ENCODE assay signal across 8 mouse cellular contexts in the genomic region with DNA sequence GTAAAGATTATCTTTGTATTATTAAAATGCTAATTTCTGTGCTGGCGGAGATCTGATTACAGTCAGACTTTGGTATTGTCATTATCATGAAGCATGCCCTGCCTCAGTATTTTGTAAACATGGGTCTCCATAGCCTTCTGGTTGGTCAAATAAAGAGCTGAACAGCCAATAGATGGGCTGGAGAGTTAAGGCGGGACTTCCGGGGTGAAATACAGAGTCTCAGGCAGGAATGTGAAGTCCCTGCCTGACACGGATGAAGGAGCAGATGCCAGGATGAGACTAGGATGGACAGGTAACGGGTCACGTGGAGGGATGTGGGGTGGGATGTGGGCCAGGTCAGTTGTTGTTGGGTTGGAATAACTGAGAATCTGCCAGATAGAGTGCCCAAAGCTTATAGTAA. TPM values are rescaled to one million over a fixed set of nuclear protein-coding genes. Genes with fewer than 3 reads are reported as not detected.
DNase-seq lines count a peak whose midpoint lies in the region; ATAC-seq and TF ChIP-seq lines count a peak whose summit lies in the region.

Gene Atg4b, plus strand, starts transcription at position 211 of the 400 bp plus-strand sequence.

- TF ChIP-seq POLR2A in thymus, adult 2 months (IDR thresholded peaks at IDR 0.05; ENCODE audit: control insufficient read depth, extremely low read depth, insufficient read depth, low read length, poor library complexity) = no peak

- 96% methylated on average over 6 of the region's 6 CpGs for WGBS in thymus, adult 2 months
- WGBS in embryonic facial prominence, embryonic 13.5 days = 79% methylated on average over 6 of the region's 6 CpGs
- 79% methylated on average over 6 of the region's 6 CpGs for WGBS in heart, embryonic 15.5 days
- WGBS in neural tube, embryonic 12.5 days = 82% methylated on average over 6 of the region's 6 CpGs

- H3K4me1 ChIP-seq in thymus, adult 2 months (replicated peaks; ENCODE audit: control insufficient read depth, insufficient read depth, low read length) = peaks cover 5% of the 10 kb centered on the region
- peaks cover 19% of the 10 kb centered on the region for H3K4me1 ChIP-seq in embryonic facial prominence, embryonic 13.5 days
- H3K4me1 ChIP-seq in heart, embryonic 15.5 days (replicated peaks) = peaks cover 20% of the 10 kb centered on the region
- peaks cover 12% of the 10 kb centered on the region; the same call in 1 of the 2 replicates for H3K4me1 ChIP-seq in neural tube, embryonic 12.5 days

- no peak for DNase-seq in thymus, adult 2 months
- DNase-seq in thymus, postnatal 4 days = no peak
- DNase-seq in left cerebral cortex, postnatal 25 days (ENCODE audit: low spot score in 2 of 2) = no peak
- DNase-seq in urinary bladder, postnatal 4 days (ENCODE audit: low spot score in 2 of 2) = no peak
- DNase-seq in retina, postnatal 1 day = no peak

- no peaks in the 10 kb centered on the region for H3K9me3 ChIP-seq in embryonic facial prominence, embryonic 13.5 days
- H3K9me3 ChIP-seq in heart, embryonic 15.5 days (replicated peaks) = no peaks in the 10 kb centered on the region
- no peaks in the 10 kb centered on the region for H3K9me3 ChIP-seq in neural tube, embryonic 12.5 days

- peaks cover 6% of the 10 kb centered on the region for H3K36me3 ChIP-seq in thymus, adult 2 months (ENCODE audit: control insufficient read depth, insufficient read depth, low read length)
- H3K36me3 ChIP-seq in embryonic facial prominence, embryonic 13.5 days = peaks cover 27% of the 10 kb centered on the region
- H3K36me3 ChIP-seq in heart, embryonic 15.5 days = peaks cover 18% of the 10 kb centered on the region; the same call in 1 of the 2 replicates
- peaks cover 25% of the 10 kb centered on the region for H3K36me3 ChIP-seq in neural tube, embryonic 12.5 days

- TF ChIP-seq CTCF in thymus, adult 2 months (IDR thresholded peaks at IDR 0.05; ENCODE audit: borderline replicate concordance, control insufficient read depth, extremely low read depth, insufficient read depth, low read length, poor library complexity) = no peak

- H3K4me3 ChIP-seq in thymus, adult 2 months (ENCODE audit: control insufficient read depth, insufficient read depth, low read length) = no peak within 1 kb of the TSS
- H3K4me3 ChIP-seq in embryonic facial prominence, embryonic 13.5 days = no peak within 1 kb of the TSS
- no peak within 1 kb of the TSS for H3K4me3 ChIP-seq in heart, embryonic 15.5 days
- H3K4me3 ChIP-seq in neural tube, embryonic 12.5 days = no peak within 1 kb of the TSS

- no peak within 1 kb of the TSS for H3K4me2 ChIP-seq in embryonic facial prominence, embryonic 13.5 days
- no peak within 1 kb of the TSS for H3K4me2 ChIP-seq in heart, embryonic 15.5 days
- H3K4me2 ChIP-seq in neural tube, embryonic 12.5 days (replicated peaks) = no peak within 1 kb of the TSS

- no peak for ATAC-seq in embryonic facial prominence, embryonic 13.5 days (ENCODE audit: insufficient number of reproducible peaks, insufficient read depth, low FRiP score, low TSS enrichment, low read depth)
- ATAC-seq in heart, embryonic 15.5 days (replicated peaks; ENCODE audit: insufficient number of reproducible peaks, insufficient read depth, low FRiP score, low read depth) = no peak
- ATAC-seq in neural tube, embryonic 12.5 days (ENCODE audit: low FRiP score, low read depth) = no peak

- intact Hi-C loops in left cerebral cortex, postnatal 25 days (cut with DNase I) = no loop called here

- no peak within 1 kb of the TSS for H3K9ac ChIP-seq in embryonic facial prominence, embryonic 13.5 days
- no peak within 1 kb of the TSS for H3K9ac ChIP-seq in heart, embryonic 15.5 days
- no peak within 1 kb of the TSS for H3K9ac ChIP-seq in neural tube, embryonic 12.5 days

- no peaks in the 10 kb centered on the region for H3K27me3 ChIP-seq in thymus, adult 2 months (ENCODE audit: control insufficient read depth, insufficient read depth, low read length)
- no peaks in the 10 kb centered on the region for H3K27me3 ChIP-seq in embryonic facial prominence, embryonic 13.5 days
- no peaks in the 10 kb centered on the region for H3K27me3 ChIP-seq in heart, embryonic 15.5 days
- H3K27me3 ChIP-seq in neural tube, embryonic 12.5 days (replicated peaks) = no peaks in the 10 kb centered on the region

- H3K27ac ChIP-seq in thymus, adult 2 months (ENCODE audit: control insufficient read depth, insufficient read depth, low read length) = no peak within 1 kb of the TSS
- no peak within 1 kb of the TSS for H3K27ac ChIP-seq in embryonic facial prominence, embryonic 13.5 days
- H3K27ac ChIP-seq in heart, embryonic 15.5 days = no peak within 1 kb of the TSS
- H3K27ac ChIP-seq in neural tube, embryonic 12.5 days = no peak within 1 kb of the TSS

RNA-seq across cellular contexts. Expression of gene Atg4b, which starts in this region (rescaled TPM):
- polyA plus RNA-seq in thymus, adult 2 months (2012; rRNA removed) = 69.1 and 75.6 TPM in 2 replicates
- polyA plus RNA-seq in embryonic facial prominence, embryonic 13.5 days (2015; fragmentation: Nextera tagmentation; extraction: Ambion mirVana) = 90.4 and 92.3 TPM in 2 replicates
- 56.1 and 57.6 TPM in 2 replicates for polyA plus RNA-seq in heart, embryonic 15.5 days (2015; fragmentation: Nextera tagmentation; extraction: Ambion mirVana)
- 10 to 100 TPM; 73.6 to 79.9 TPM for total RNA-seq in left cerebral cortex, postnatal 25 days (2021)
- polyA plus RNA-seq in neural tube, embryonic 12.5 days (2016; fragmentation: Nextera tagmentation; extraction: Ambion mirVana) = 116 and 119 TPM in 2 replicates
